23 mouse cellular contexts compared by ENCODE assay signal in the genomic region with DNA sequence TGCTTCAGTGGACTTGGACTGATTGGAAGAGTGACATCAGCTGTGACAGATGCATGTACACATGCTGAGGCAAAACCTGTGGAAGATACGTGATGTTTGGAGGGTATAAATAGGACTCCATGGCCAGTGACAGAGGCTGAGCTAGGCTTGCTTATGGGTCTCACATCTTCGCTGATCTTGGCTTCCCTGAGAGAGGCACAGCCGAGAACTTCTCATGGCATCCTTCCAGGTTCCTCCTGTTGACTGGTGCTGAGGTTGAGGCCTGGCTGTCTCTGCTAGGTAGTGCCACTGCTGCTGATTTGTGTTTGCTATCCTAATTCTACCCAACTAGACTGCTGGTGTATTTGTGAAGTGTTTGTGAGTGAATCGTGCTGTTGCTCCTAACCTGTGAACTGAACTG. TPM values are rescaled to one million over a fixed set of nuclear protein-coding genes. Genes with fewer than 3 reads are reported as not detected.
DNase-seq lines count a peak whose midpoint lies in the region; ATAC-seq and TF ChIP-seq lines count a peak whose summit lies in the region.
"Had no signal": no experiment of that assay in that cellular context is flagged by ENCODE, and none has a peak within 500 bp of the region (broad histone marks: within the 10 kb centered on the region; RNA-seq: fewer than 3 reads in every experiment).

No protein-coding gene starts in this region.

- WGBS in heart, embryonic 10.5 days, result 74% methylated on average over 4 of the region's 4 CpGs
- 70% methylated on average over 4 of the region's 4 CpGs for WGBS in heart, adult 2 months
- WGBS in liver, embryonic 11.5 days, result 76% methylated on average over 4 of the region's 4 CpGs
- WGBS in liver, embryonic 12.5 days (ENCODE audit: insufficient replicate concordance), result 64% methylated on average over 4 of the region's 4 CpGs

- no peak overlapping the region for H3K9ac ChIP-seq in heart, adult 2 months (ENCODE audit: low read depth, low read length)
- no peak overlapping the region for H3K9ac ChIP-seq in liver, embryonic 11.5 days (ENCODE audit: low read depth, low read length)
- no peak overlapping the region for H3K9ac ChIP-seq in liver, embryonic 12.5 days

- DNase-seq in heart, adult 11 months, result peak; percentile 61
- DNase-seq in heart, adult 18-20 months, result no peak
- peak; percentile 66 for DNase-seq in heart, embryonic 10.5 days (ENCODE audit: low spot score)
- DNase-seq in heart, adult 2 months, result no peak
- peak; percentile 19 for DNase-seq in liver, embryonic 11.5 days (ENCODE audit: low spot score)
- DNase-seq: adrenal gland, adult 2 months; adrenal gland, adult 8-10 months; adrenal gland, postnatal 10 days; adrenal gland, postnatal 14 days; adrenal gland, postnatal 25 days; adrenal gland, postnatal 36 days; B cell, adult 2 months; cerebellum, adult 11 months; cerebellum, adult 11-12 months; cerebellum, adult 18-20 months had no signal

- no peaks in the 10 kb centered on the region for H3K79me2 ChIP-seq in heart, adult 2 months (replicated peaks; ENCODE audit: control insufficient read depth, insufficient read depth, low read length)

- peaks cover 4% of the 10 kb centered on the region; the same call in 1 of the 2 replicates for H3K27me3 ChIP-seq in heart, embryonic 10.5 days (ENCODE audit: insufficient read depth, poor library complexity, severe bottlenecking)
- no peaks in the 10 kb centered on the region for H3K27me3 ChIP-seq in heart, adult 2 months (ENCODE audit: control insufficient read depth, insufficient read depth, low read length)
- no peaks in the 10 kb centered on the region for H3K27me3 ChIP-seq in liver, embryonic 11.5 days (replicated peaks; ENCODE audit: control insufficient read depth, insufficient read depth, low read length)
- H3K27me3 ChIP-seq in liver, embryonic 12.5 days (replicated peaks), result no peaks in the 10 kb centered on the region
- H3K27me3 ChIP-seq: CH12.LX, Patski had no signal

- H3K4me2 ChIP-seq in liver, embryonic 11.5 days, result no peak overlapping the region
- no peak overlapping the region for H3K4me2 ChIP-seq in liver, embryonic 12.5 days

- TF ChIP-seq CTCF in heart, adult 2 months (IDR thresholded peaks at IDR 0.05), result no peak

- no peak for TF ChIP-seq EP300 in heart, adult 2 months (IDR thresholded peaks at IDR 0.05; ENCODE audit: insufficient read depth, low read depth, low read length)

- intact Hi-C loops in heart, adult 2 months (cut with DNase I), result no loop called here

- no peak overlapping the region for H3K27ac ChIP-seq in heart, embryonic 10.5 days
- H3K27ac ChIP-seq in heart, adult 2 months, result no peak overlapping the region
- H3K27ac ChIP-seq in liver, embryonic 11.5 days (ENCODE audit: low read depth, low read length), result no peak overlapping the region
- no peak overlapping the region for H3K27ac ChIP-seq in liver, embryonic 12.5 days

- H3K9me3 ChIP-seq in heart, embryonic 10.5 days, result no peaks in the 10 kb centered on the region
- H3K9me3 ChIP-seq in liver, embryonic 11.5 days (ENCODE audit: control insufficient read depth, low read length), result no peaks in the 10 kb centered on the region
- no peaks in the 10 kb centered on the region for H3K9me3 ChIP-seq in liver, embryonic 12.5 days (replicated peaks)
- H3K9me3 ChIP-seq: G1E had no signal

- no peak for ATAC-seq in liver, embryonic 11.5 days (replicated peaks; ENCODE audit: low FRiP score)
- no peak for ATAC-seq in liver, embryonic 12.5 days
- ATAC-seq: activated CD4-positive, CD25-positive, alpha-beta regulatory T cell, adult 4 months; CD4-positive, CD25-positive, alpha-beta regulatory T cell, adult 4 months; Patski had no signal

- no peaks in the 10 kb centered on the region for H3K36me3 ChIP-seq in heart, embryonic 10.5 days
- H3K36me3 ChIP-seq in heart, adult 2 months (ENCODE audit: control insufficient read depth, insufficient read depth, low read length), result no peaks in the 10 kb centered on the region
- no peaks in the 10 kb centered on the region for H3K36me3 ChIP-seq in liver, embryonic 11.5 days (ENCODE audit: control insufficient read depth, insufficient read depth, low read length)
- H3K36me3 ChIP-seq in liver, embryonic 12.5 days, result no peaks in the 10 kb centered on the region
- H3K36me3 ChIP-seq: G1E had no signal

- no peak overlapping the region for H3K4me3 ChIP-seq in heart, embryonic 10.5 days
- no peak overlapping the region for H3K4me3 ChIP-seq in heart, adult 2 months
- no peak overlapping the region for H3K4me3 ChIP-seq in liver, embryonic 11.5 days (ENCODE audit: low read depth, low read length)
- no peak overlapping the region for H3K4me3 ChIP-seq in liver, embryonic 12.5 days

- H3K4me1 ChIP-seq in heart, embryonic 10.5 days, result no peaks in the 10 kb centered on the region
- H3K4me1 ChIP-seq in heart, adult 2 months (ENCODE audit: control insufficient read depth, insufficient read depth, low read length), result no peaks in the 10 kb centered on the region
- H3K4me1 ChIP-seq in liver, embryonic 11.5 days (replicated peaks; ENCODE audit: control insufficient read depth, insufficient read depth, low read length), result no peaks in the 10 kb centered on the region
- H3K4me1 ChIP-seq in liver, embryonic 12.5 days, result no peaks in the 10 kb centered on the region

- TF ChIP-seq POLR2A in heart, adult 2 months (IDR thresholded peaks at IDR 0.05; ENCODE audit: insufficient read depth, low read depth, low read length), result no peak

RNA-seq across cellular contexts. Expression of a gene that starts 23.2 kb away (rescaled TPM):
- 1 to 10 TPM; 1.5 to 3.7 TPM for total RNA-seq in heart, adult 18-20 months (2021)
- 0.39 and 0.45 TPM in 2 replicates for polyA plus RNA-seq in heart, embryonic 10.5 days (2016; fragmentation: Nextera tagmentation; extraction: Ambion mirVana)
- 1 to 10 TPM; 1.1 TPM for total RNA-seq in heart, adult 2 months (2021)
- polyA plus RNA-seq in heart, adult 2 months (2012; rRNA removed), result 3.1 and 5.7 TPM in 2 replicates
- polyA plus RNA-seq in liver, embryonic 11.5 days (2014; fragmentation: Nextera tagmentation; extraction: Ambion mirVana), result 0.04 and 0.09 TPM in 2 replicates
- polyA plus RNA-seq in liver, embryonic 12.5 days (2016; fragmentation: Nextera tagmentation; extraction: Ambion mirVana), result 0.04 and 0.08 TPM in 2 replicates
- total RNA-seq: G1E, MEL had no signal
- polyA plus RNA-seq: activated CD4-positive, CD25-positive, alpha-beta regulatory T cell, adult 4 months; C2C12; CD4-positive, CD25-positive, alpha-beta regulatory T cell, adult 4 months; G1E had no signal

RNA-seq across cellular contexts. Expression of a gene that starts 35.7 kb away (rescaled TPM):
- total RNA-seq in heart, adult 18-20 months (2021), result 1 to 10 TPM; 3.3 to 4.0 TPM
- 82.7 and 88.8 TPM in 2 replicates for polyA plus RNA-seq in heart, embryonic 10.5 days (2016; fragmentation: Nextera tagmentation; extraction: Ambion mirVana)
- total RNA-seq in heart, adult 2 months (2021), result 1 to 10 TPM; 2.2 to 2.6 TPM
- 3.7 and 7.6 TPM in 2 replicates for polyA plus RNA-seq in heart, adult 2 months (2012; rRNA removed)
- polyA plus RNA-seq in liver, embryonic 11.5 days (2014; fragmentation: Nextera tagmentation; extraction: Ambion mirVana), result 24.1 and 27.6 TPM in 2 replicates
- polyA plus RNA-seq in liver, embryonic 12.5 days (2016; fragmentation: Nextera tagmentation; extraction: Ambion mirVana), result 11.6 and 13.0 TPM in 2 replicates
- total RNA-seq: CH12.LX, G1E, MEL had no signal
- polyA plus RNA-seq: activated CD4-positive, CD25-positive, alpha-beta regulatory T cell, adult 4 months; CD4-positive, CD25-positive, alpha-beta regulatory T cell, adult 4 months; G1E had no signal

Comparison
In these comparisons a context has a peak if more than half of its experiments do, and no peak if none do; other contexts are left out.
1. DNase-seq: peak in heart, adult 11 months (single experiment), heart, embryonic 10.5 days (single experiment) and liver, embryonic 11.5 days (single experiment); none in heart, adult 18-20 months (0 of 2) and heart, adult 2 months (0 of 2).